ENCODE assay signal across 8 mouse cellular contexts in genomic region chr11:23894141-23895059, GRCm38 (mm10). TPM values are rescaled to one million over a fixed set of nuclear protein-coding genes. Genes with fewer than 3 reads are reported as not detected.
DNase-seq lines count a peak whose midpoint lies in the region; ATAC-seq and TF ChIP-seq lines count a peak whose summit lies in the region.

No protein-coding gene starts in this region.

- H3K9ac ChIP-seq in hindbrain, embryonic 13.5 days: peak overlapping the region; percentile 97
- peak overlapping the region; percentile 82 for H3K9ac ChIP-seq in liver, embryonic 16.5 days (ENCODE audit: low read depth, low read length)

- peak; percentile 91 for ATAC-seq in hindbrain, embryonic 13.5 days (ENCODE audit: low FRiP score)
- peak; percentile 79 for ATAC-seq in liver, embryonic 16.5 days (ENCODE audit: low read depth)

- under 1% methylated on average over 41 of the region's 48 CpGs for WGBS in lung, adult 2 months
- WGBS in hindbrain, embryonic 13.5 days: 1% methylated on average over 31 of the region's 48 CpGs
- 1% methylated on average over 45 of the region's 48 CpGs for WGBS in liver, embryonic 16.5 days (ENCODE audit: insufficient replicate concordance)

- peaks cover 3% of the 10 kb centered on the region for H3K4me1 ChIP-seq in lung, adult 2 months (ENCODE audit: control insufficient read depth, insufficient read depth, low read length)
- H3K4me1 ChIP-seq in hindbrain, embryonic 13.5 days (replicated peaks): peaks cover 14% of the 10 kb centered on the region
- H3K4me1 ChIP-seq in liver, embryonic 16.5 days (ENCODE audit: control insufficient read depth, low read depth, low read length): peaks cover 7% of the 10 kb centered on the region

- no peaks in the 10 kb centered on the region for H3K9me3 ChIP-seq in hindbrain, embryonic 13.5 days
- H3K9me3 ChIP-seq in liver, embryonic 16.5 days (replicated peaks; ENCODE audit: control insufficient read depth, low read length): no peaks in the 10 kb centered on the region

- TF ChIP-seq POLR2A in lung, adult 2 months (IDR thresholded peaks at IDR 0.05; ENCODE audit: borderline replicate concordance, extremely low read depth, low read depth, low read length): no peak

- no peak for TF ChIP-seq CTCF in lung, adult 2 months (IDR thresholded peaks at IDR 0.05; ENCODE audit: insufficient read depth, low read length)

- no peak for DNase-seq in lung, adult 2 months
- DNase-seq in lung, postnatal 10 days: no peak
- peak; percentile 17 for DNase-seq in NIH3T3 (ENCODE audit: low read depth)
- DNase-seq in embryo, embryonic 11.5 days (ENCODE audit: low read depth, low spot score): peak; percentile 2
- DNase-seq in retina, postnatal 7 days (ENCODE audit: low read depth, low spot score): peak; percentile 6
- DNase-seq in adrenal gland, adult 18-20 months (ENCODE audit: low spot score in 2 of 2): no peak

- peak overlapping the region; percentile 66 for H3K4me2 ChIP-seq in hindbrain, embryonic 13.5 days
- H3K4me2 ChIP-seq in liver, embryonic 16.5 days (ENCODE audit: low read depth, low read length): peak overlapping the region; percentile 91

- no peaks in the 10 kb centered on the region for H3K27me3 ChIP-seq in hindbrain, embryonic 13.5 days
- no peaks in the 10 kb centered on the region; the same call in 1 of the 2 replicates for H3K27me3 ChIP-seq in liver, embryonic 16.5 days (ENCODE audit: control insufficient read depth, insufficient read depth, low read depth, low read length)

- peak overlapping the region; percentile 97 for H3K27ac ChIP-seq in hindbrain, embryonic 13.5 days
- H3K27ac ChIP-seq in liver, embryonic 16.5 days (ENCODE audit: low read length): peak overlapping the region; percentile 61

- H3K4me3 ChIP-seq in lung, adult 2 months (replicated peaks; ENCODE audit: extremely low read depth, low read depth, low read length): peak overlapping the region; percentile 90
- H3K4me3 ChIP-seq in hindbrain, embryonic 13.5 days: peak overlapping the region; percentile 91
- peak overlapping the region; percentile 91 for H3K4me3 ChIP-seq in liver, embryonic 16.5 days (ENCODE audit: low read depth, low read length)

- peaks cover 8% of the 10 kb centered on the region for H3K36me3 ChIP-seq in hindbrain, embryonic 13.5 days
- no peaks in the 10 kb centered on the region for H3K36me3 ChIP-seq in liver, embryonic 16.5 days (ENCODE audit: control insufficient read depth, insufficient read depth)

RNA-seq across cellular contexts. Expression of gene Papolg, which starts 0.7 kb away (rescaled TPM):
- polyA plus RNA-seq in lung, adult 2 months (2012; rRNA removed): 2.6 and 3.7 TPM in 2 replicates
- polyA plus RNA-seq in hindbrain, embryonic 13.5 days (2015; fragmentation: Nextera tagmentation; extraction: Ambion mirVana): 23.6 and 24.6 TPM in 2 replicates
- polyA plus RNA-seq in liver, embryonic 16.5 days (2015; fragmentation: Nextera tagmentation; extraction: Ambion mirVana): 4.0 and 4.4 TPM in 2 replicates
- 10 to 100 TPM; 11.3 to 12.6 TPM for total RNA-seq in adrenal gland, adult 18-20 months (2021)

Comparison
In these comparisons a context has a peak if more than half of its experiments do, and no peak if none do; other contexts are left out.
1. DNase-seq: peak in NIH3T3 (single experiment), embryo, embryonic 11.5 days (single experiment) and retina, postnatal 7 days (single experiment); none in lung, adult 2 months (single experiment), lung, postnatal 10 days (single experiment) and adrenal gland, adult 18-20 months (0 of 2).
2. Peak in every context shown above with its lines, with median percentiles within 50 percentile points of each other: H3K4me3 ChIP-seq.